Mouse (Mus musculus): ENCODE results near the gene Hmgn5. TPM values are rescaled to one million over a fixed set of nuclear protein-coding genes. Genes with fewer than 3 reads are reported as not detected.

The Hmgn5 gene
- polyA plus RNA-seq (2012; rRNA removed), result 4.1 and 13.3 TPM in 2 replicates
- polyA plus RNA-seq (2014; fragmentation: Nextera tagmentation; extraction: Ambion mirVana), result 19.7 and 21.1 TPM in 2 replicates

DNA sequence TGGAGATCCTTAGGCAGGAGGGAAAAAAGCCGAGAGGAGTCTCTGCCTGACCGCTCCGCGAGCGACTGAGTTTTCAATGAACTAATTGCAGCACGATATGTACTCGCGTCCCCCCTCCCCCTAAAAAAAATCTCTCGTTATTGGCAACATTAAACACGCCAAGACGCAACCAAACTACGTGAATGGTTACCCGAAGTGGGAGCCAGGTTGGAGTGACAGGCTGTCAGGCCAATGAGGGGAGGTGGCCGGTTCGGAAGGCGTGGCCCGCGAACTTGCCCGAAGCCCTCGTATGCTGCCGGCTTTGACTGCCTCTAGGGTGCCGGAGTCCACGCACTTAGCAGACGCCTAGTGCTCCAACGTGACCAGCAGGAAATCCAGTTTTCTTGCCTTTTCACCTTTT, at the start of gene Hmgn5:
Hmgn5 (minus strand) TSS at position 122 of the 400 bp plus-strand sequence.
- TF ChIP-seq POLR2A (IDR thresholded peaks at IDR 0.05; ENCODE audit: borderline replicate concordance, extremely low read depth, insufficient read depth, insufficient read length), result no peak
- peak within 1 kb of the TSS; percentile 65; the same call in 1 of the 2 replicates for H3K27ac ChIP-seq (replicated peaks; ENCODE audit: low read depth, low read length)
- peak; percentile 96 for ATAC-seq (ENCODE audit: low FRiP score, low read depth)
- H3K9ac ChIP-seq (ENCODE audit: low read depth, low read length, severe bottlenecking), result peak within 1 kb of the TSS; percentile 48
- DNase-seq (ENCODE audit: low spot score), result peak; percentile 91
- no peaks in the 10 kb centered on the region for H3K4me1 ChIP-seq (ENCODE audit: control insufficient read depth, insufficient read depth, low read length)
- no peaks in the 10 kb centered on the region for H3K27me3 ChIP-seq (ENCODE audit: control insufficient read depth, insufficient read depth, low read length)
- peak within 1 kb of the TSS; percentile 46 for H3K4me3 ChIP-seq (replicated peaks; ENCODE audit: low read length)
- H3K36me3 ChIP-seq (ENCODE audit: control insufficient read depth, insufficient read depth, low read length), result no peaks in the 10 kb centered on the region
- 20% methylated on average over 25 of the region's 25 CpGs for WGBS
- no peaks in the 10 kb centered on the region for H3K9me3 ChIP-seq (ENCODE audit: control insufficient read depth, low read length)
- peak within 1 kb of the TSS; percentile 49 for H3K4me2 ChIP-seq (replicated peaks; ENCODE audit: low read depth, low read length, severe bottlenecking)

- H3K4me2 ChIP-seq (replicated peaks; ENCODE audit: low read depth, low read length, severe bottlenecking), result no peak overlapping the region
- WGBS, result 78% methylated on average over 1 of the region's 1 CpGs
Measured at GRCm38 (mm10) chrX:109047773-109048172, 34.6 kb upstream of the Hmgn5 start.

GRCm38 (mm10) chrX:109026224-109026623, 13.0 kb upstream of the Hmgn5 start:
- H3K4me1 ChIP-seq (ENCODE audit: control insufficient read depth, insufficient read depth, low read length), result no peaks in the 10 kb centered on the region
- WGBS, result 72% methylated on average over 1 of the region's 1 CpGs
- DNase-seq (ENCODE audit: low spot score) (no peak), ATAC-seq (ENCODE audit: low FRiP score, low read depth) (no peak)
- TF ChIP-seq POLR2A (IDR thresholded peaks at IDR 0.05; ENCODE audit: borderline replicate concordance, extremely low read depth, insufficient read depth, insufficient read length), result no peak
- no peaks in the 10 kb centered on the region for H3K27me3 ChIP-seq (ENCODE audit: control insufficient read depth, insufficient read depth, low read length)
- H3K27ac ChIP-seq (replicated peaks; ENCODE audit: low read depth, low read length), result no peak overlapping the region
- H3K9ac ChIP-seq (ENCODE audit: low read depth, low read length, severe bottlenecking), result no peak overlapping the region
- H3K4me3 ChIP-seq (replicated peaks; ENCODE audit: low read length), result no peak overlapping the region
- H3K9me3 ChIP-seq (ENCODE audit: control insufficient read depth, low read length), result no peaks in the 10 kb centered on the region
- H3K36me3 ChIP-seq (ENCODE audit: control insufficient read depth, insufficient read depth, low read length), result no peaks in the 10 kb centered on the region
- H3K4me2 ChIP-seq (replicated peaks; ENCODE audit: low read depth, low read length, severe bottlenecking), result no peak overlapping the region

More at GRCm38 (mm10) chrX:109047773-109048172, 34.6 kb upstream of the Hmgn5 start:
- H3K4me1 ChIP-seq (ENCODE audit: control insufficient read depth, insufficient read depth, low read length), result no peaks in the 10 kb centered on the region
- ATAC-seq (ENCODE audit: low FRiP score, low read depth) (no peak), DNase-seq (ENCODE audit: low spot score) (no peak)
- no peak overlapping the region for H3K27ac ChIP-seq (replicated peaks; ENCODE audit: low read depth, low read length)
- H3K27me3 ChIP-seq (ENCODE audit: control insufficient read depth, insufficient read depth, low read length), result no peaks in the 10 kb centered on the region
- no peaks in the 10 kb centered on the region for H3K36me3 ChIP-seq (ENCODE audit: control insufficient read depth, insufficient read depth, low read length)
- no peak overlapping the region for H3K9ac ChIP-seq (ENCODE audit: low read depth, low read length, severe bottlenecking)
- no peak for TF ChIP-seq POLR2A (IDR thresholded peaks at IDR 0.05; ENCODE audit: borderline replicate concordance, extremely low read depth, insufficient read depth, insufficient read length)
- H3K4me3 ChIP-seq (replicated peaks; ENCODE audit: low read length), result no peak overlapping the region
- no peaks in the 10 kb centered on the region for H3K9me3 ChIP-seq (ENCODE audit: control insufficient read depth, low read length)

- no peak overlapping the region for H3K4me3 ChIP-seq (replicated peaks; ENCODE audit: low read length)
- DNase-seq (ENCODE audit: low spot score) (no peak), ATAC-seq (ENCODE audit: low FRiP score, low read depth) (no peak)
- WGBS, result 58% methylated on average over 2 of the region's 2 CpGs
- H3K9me3 ChIP-seq (ENCODE audit: control insufficient read depth, low read length), result no peaks in the 10 kb centered on the region
- no peak overlapping the region for H3K4me2 ChIP-seq (replicated peaks; ENCODE audit: low read depth, low read length, severe bottlenecking)
- no peak overlapping the region for H3K27ac ChIP-seq (replicated peaks; ENCODE audit: low read depth, low read length)
- no peaks in the 10 kb centered on the region for H3K4me1 ChIP-seq (ENCODE audit: control insufficient read depth, insufficient read depth, low read length)
- no peaks in the 10 kb centered on the region for H3K36me3 ChIP-seq (ENCODE audit: control insufficient read depth, insufficient read depth, low read length)
- H3K9ac ChIP-seq (ENCODE audit: low read depth, low read length, severe bottlenecking), result no peak overlapping the region
- H3K27me3 ChIP-seq (ENCODE audit: control insufficient read depth, insufficient read depth, low read length), result no peaks in the 10 kb centered on the region
- TF ChIP-seq POLR2A (IDR thresholded peaks at IDR 0.05; ENCODE audit: borderline replicate concordance, extremely low read depth, insufficient read depth, insufficient read length), result no peak
Measured at GRCm38 (mm10) chrX:109020858-109021257, 7.7 kb upstream of the Hmgn5 start.

DNA sequence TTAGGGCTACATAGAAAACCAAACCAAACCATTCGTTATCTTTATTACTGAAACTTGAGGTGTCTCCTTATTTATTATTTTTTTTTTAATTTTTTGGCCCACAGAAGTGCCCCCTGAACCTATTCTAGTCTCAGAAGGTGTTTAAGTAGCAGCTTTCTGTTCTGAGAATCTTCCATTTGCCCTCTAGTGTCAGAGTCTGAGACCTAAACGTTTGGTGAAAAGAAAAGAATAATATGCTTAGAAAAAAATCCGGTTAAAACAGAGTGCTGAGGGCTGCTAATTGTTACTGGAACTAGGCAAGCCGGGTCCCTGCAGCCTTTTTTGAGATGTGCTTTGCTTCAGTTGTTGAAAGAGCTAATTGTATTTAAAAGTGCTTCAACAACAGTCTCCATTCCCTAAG, 962 bp upstream of the Hmgn5 start:
- H3K4me3 ChIP-seq (replicated peaks; ENCODE audit: low read length), result peak overlapping the region; percentile 46
- H3K27ac ChIP-seq (replicated peaks; ENCODE audit: low read depth, low read length), result no peak overlapping the region
- H3K36me3 ChIP-seq (ENCODE audit: control insufficient read depth, insufficient read depth, low read length), result no peaks in the 10 kb centered on the region
- H3K4me1 ChIP-seq (ENCODE audit: control insufficient read depth, insufficient read depth, low read length), result no peaks in the 10 kb centered on the region
- H3K4me2 ChIP-seq (replicated peaks; ENCODE audit: low read depth, low read length, severe bottlenecking), result peak overlapping the region; percentile 42
- H3K27me3 ChIP-seq (ENCODE audit: control insufficient read depth, insufficient read depth, low read length), result no peaks in the 10 kb centered on the region
- DNase-seq (ENCODE audit: low spot score) (no peak), ATAC-seq (ENCODE audit: low FRiP score, low read depth) (no peak)
- H3K9me3 ChIP-seq (ENCODE audit: control insufficient read depth, low read length), result no peaks in the 10 kb centered on the region
- no peak overlapping the region for H3K9ac ChIP-seq (ENCODE audit: low read depth, low read length, severe bottlenecking)
- WGBS, result 30% methylated on average over 4 of the region's 4 CpGs
- TF ChIP-seq POLR2A (IDR thresholded peaks at IDR 0.05; ENCODE audit: borderline replicate concordance, extremely low read depth, insufficient read depth, insufficient read length), result no peak
